Mouse (Mus musculus) skeletal muscle tissue, adult 2 months (tissue): ENCODE measurements at regions not wholly inside any gene's neighbourhood (a gene's known extent, or its start where the extent isn't known, plus 50 kb on each side); places are given as distances from the start of the nearest gene placed in this dataset.

Source experiments
- DNase-seq: peaks from one replicate; pipeline ENCODE4 v3.0.0-alpha.2; 2012; ENCODE audit warnings: low read depth, low spot score

DNA sequence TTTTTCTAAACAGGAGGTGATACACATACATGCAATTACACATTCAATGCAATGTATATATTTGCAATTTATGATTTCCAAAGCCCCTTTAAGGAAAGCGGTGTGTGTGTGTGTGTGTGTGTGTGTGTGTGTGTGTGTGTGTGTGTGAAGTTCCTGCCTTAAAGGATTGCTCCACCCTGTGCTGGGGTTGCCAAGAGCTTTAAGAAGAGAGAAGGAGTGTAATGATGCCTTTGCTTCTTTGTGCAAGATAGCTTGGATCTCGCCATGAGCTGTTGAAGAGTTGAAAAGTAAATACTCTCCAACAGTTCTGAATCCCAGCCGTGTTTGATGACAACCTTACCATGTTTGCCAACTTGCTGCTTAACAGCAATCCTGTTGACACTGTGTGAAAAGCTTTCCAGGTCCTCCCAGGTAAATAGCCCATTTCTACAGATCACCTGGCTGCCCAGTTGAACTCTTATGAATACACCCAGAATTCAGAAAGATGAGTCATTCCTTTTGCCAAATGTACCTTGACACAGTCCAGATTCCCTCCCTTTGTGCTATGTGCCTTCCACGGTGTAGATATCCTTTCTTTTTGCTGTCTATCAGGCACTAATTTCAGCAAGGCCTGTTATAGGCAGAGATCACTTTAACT lies 216.3 kb downstream of the Ikzf2 start:
- no peak for DNase-seq

DNA sequence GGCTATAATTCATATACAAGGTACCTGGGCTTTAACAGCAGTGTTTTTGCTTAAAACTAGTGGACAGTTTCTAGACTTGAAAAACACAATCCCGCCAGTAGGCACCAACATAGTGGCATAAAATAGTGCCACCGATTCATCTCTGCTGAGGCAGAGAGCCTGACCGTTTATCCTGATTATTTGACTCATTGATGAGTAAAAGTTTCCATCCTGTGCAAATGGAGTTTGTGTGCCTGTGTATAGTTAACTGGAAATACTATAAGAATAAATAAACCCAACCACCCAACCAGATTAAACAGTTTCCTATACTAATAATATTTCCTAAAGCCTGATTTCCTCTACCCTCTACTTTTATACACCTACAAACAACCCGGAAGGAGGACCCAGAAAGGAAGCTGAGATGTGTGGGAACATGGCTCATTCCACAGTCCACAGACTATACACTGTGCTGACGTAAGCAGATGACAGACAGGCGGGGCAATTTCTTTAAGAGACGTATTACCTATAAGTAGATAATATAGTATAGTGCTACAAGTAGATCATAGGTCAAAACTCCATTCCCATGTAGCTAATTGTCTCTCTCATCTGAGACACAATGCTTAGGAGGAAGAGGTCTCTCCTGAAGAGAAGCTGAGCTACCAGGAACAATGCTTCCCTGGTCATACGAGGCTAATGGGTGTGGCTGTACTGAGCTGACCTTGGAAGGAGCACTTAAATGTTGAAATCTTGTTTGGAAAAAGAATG lies 217.7 kb downstream of the Ikzf2 start:
- no peak for DNase-seq

DNA sequence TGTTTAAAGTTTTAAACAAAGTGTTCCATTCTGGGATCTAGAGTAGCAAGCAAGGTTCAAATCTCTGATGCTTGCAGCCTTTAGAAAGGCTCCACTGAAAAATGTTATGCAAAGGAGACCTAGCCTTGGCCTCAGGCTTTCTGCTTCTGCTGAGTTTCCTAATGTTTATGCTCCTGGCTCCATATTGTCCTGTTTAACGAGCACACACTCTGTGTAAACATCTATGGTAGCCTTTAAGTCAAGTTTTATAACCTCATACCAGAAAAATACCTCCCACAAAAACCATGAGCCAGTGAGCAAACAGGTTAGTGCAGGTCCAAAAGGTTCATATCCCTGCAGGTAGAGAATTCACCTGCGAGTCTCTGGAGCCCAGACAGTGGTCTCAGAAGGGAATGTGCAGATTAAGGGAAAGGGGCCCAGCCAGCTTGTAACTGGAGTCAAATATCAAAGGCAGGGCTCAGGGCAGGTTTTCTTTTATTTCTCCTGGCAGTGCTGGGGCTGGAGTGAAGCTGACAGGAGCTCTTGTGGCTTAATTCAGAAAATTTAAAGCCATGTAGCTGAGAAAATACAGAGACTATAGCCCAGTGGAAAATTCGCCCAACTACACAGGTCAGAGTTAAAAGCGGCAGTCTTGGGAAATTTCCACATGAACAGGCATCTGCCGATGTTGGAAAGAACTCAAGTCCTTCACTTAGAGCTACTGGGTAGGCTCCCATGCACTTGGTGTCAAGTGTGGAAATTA lies 220.3 kb downstream of the Ikzf2 start:
- DNase-seq, result no peak

DNA sequence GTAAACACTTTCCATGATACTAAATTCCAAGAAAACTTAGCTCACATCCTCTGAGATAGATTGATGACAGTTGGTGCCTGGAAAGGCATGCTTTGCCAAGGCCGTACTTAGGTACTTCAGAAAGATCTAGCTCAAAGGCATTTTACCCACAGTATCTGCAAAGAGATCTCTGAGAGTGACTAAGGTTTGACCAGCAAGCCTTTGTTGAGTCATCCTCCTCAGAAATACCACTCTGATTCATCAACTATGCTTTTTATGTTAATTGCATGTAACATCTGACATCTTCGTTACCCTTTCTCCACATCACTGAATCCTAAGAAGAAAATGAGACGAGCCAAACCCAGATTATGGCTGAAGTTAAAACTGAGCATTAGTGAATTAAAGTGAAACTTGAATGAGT lies 225.9 kb downstream of the Ikzf2 start:
- no peak for DNase-seq

DNA sequence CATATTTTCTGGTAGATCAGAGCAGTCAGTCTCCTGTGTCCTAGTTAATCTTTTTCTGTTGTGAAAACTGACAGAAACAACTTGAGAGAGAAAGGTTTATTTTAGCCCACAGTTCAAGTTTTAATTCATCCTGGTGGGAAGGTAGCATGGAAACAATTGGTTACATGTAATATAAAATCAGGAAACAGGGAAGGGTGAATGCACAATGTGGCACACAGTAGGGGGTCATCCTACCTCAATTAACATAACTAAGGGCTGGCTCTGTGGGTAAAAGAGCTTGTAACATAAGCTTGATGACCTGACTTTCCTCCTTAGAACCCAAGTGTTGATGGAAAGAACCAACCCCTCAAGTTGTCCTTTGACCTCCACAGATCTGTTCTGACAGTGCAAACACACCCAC lies 227.1 kb downstream of the Ikzf2 start:
- DNase-seq, result no peak

DNA sequence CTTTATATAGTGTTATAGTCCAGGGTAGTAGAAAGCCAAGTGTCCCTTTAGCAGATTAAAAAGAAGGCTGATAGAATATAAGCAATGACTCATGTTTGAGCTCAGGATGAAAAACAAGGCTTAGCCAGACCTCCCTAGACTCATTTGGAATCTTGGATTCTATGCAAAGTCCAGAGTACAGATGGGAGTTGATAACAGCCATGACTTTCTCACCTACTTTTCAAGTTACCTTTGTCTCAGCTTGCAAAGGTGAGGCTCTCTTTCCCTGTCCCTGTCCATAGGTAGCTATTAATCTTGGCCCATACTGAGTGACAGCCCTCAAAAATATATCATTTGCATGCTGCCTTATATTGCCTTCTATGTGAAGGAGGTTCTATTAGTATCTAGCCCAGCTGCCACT lies 229.6 kb downstream of the Ikzf2 start:
- no peak for DNase-seq

DNA sequence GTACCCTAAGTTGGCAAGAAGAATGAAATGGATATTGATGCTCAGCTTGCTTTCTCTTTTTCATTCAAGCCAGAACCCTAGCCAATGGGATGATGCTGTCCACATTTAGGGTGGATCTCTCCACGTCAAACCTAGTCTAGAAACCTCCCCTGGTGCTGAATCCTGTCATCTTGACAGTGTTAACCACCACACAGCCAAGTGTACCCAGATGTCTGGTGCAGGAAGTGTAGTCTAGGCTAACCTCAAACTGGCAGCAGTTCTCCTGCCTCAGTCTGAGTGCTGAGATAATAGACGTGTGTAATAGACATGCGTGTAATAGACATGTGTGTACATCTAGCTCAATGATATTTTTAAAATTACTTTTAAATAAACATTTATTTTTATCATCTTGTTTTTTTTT lies 233.1 kb downstream of the Ikzf2 start:
- DNase-seq, result no peak

DNA sequence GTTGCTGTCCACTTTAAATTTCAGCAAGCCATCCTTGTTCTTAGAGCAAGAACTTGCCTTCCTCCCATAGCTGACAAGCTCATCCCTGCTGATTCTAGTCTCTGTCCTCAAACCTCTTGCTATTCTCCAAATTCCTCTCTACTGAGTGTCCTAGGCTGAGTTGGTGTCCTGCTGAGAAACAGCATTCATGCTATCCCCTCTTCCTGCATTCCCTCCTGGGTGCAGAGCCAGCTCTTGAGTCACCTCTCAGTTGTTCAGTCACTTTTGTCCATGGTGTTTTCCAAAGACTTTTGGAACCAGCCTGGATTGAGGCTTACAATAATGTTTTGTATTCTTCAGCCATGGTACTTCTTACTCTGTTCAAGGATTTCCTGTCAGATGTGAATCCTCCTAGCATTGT lies 234.1 kb downstream of the Ikzf2 start:
- DNase-seq, result no peak

DNA sequence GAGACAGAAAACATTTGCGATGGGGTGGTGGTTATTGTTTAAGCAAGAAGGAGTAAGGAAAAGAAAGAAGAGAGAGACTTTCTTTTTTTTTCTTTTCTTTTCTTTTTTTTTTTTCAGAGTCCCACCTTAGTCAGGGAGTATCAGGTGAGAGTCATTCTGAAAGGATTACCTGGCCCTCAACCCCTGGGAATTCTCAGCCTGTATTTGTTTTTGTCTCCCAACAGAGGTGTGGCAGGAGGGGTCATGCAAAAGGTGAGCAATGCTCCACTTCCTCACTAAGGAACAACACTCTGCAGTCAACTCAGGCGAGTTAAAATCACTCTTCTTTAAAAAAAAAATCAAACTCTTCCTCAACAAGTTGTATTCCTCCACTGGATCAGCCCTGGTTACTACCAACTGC lies 236.6 kb downstream of the Ikzf2 start:
- DNase-seq, result no peak

DNA sequence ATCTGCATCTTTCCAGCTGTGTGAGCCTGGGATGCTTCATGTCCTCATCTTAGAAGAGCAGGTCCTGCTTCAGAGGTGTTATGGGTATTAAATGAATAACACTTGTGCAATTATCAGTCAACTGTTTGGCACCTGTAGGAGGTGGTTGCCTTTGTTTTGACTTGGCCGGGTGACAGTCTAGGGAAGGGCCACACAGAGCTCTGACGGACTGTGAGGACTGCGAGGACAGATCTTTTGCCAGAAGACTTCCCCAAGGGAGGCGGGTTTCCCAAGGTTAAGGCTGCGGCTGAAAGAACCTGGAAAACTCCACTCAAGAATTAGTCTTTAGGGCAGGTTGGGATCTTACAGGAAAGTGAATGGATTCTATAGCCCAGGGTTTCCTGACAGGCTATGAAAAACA lies 239.8 kb downstream of the Ikzf2 start:
- no peak for DNase-seq

DNA sequence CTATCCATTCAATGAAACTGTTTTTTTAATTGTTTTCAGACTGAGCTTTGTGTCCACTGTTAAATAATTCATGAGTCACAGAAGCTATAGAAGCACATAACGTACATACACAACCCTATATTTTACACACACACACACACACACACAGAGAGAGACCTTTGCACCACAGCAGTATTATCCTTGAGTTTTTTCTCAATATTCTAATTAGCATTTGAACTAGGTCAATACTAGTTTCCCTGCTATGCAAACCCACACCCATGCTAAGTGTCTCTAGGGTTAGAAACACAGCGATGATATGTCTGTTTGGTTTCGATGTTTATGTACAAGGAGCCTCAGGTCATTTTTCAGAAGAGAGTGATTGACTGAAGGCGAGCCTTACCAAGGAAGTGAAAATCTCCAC lies 242.3 kb downstream of the Ikzf2 start:
- DNase-seq, result no peak

DNA sequence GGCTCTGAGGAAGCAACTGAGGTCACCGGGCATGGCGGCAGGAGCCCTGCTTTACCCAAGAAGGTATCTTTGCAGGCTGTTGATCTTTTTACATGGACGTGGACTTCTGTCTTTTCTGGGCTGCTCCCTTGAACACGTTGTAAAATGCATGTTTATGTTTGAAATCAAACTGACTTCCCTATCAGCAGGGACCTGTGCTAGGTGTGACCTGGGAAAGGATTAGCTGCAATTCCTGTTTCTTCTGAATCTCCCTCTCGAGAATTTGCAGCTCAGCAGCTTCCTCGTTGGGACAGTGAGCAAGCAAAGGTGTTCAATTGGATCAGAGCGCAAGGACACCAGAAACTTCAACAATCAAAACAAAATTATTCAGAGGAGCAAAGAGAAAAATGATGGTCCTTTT lies 243.6 kb downstream of the Ikzf2 start:
- no peak for DNase-seq

DNA sequence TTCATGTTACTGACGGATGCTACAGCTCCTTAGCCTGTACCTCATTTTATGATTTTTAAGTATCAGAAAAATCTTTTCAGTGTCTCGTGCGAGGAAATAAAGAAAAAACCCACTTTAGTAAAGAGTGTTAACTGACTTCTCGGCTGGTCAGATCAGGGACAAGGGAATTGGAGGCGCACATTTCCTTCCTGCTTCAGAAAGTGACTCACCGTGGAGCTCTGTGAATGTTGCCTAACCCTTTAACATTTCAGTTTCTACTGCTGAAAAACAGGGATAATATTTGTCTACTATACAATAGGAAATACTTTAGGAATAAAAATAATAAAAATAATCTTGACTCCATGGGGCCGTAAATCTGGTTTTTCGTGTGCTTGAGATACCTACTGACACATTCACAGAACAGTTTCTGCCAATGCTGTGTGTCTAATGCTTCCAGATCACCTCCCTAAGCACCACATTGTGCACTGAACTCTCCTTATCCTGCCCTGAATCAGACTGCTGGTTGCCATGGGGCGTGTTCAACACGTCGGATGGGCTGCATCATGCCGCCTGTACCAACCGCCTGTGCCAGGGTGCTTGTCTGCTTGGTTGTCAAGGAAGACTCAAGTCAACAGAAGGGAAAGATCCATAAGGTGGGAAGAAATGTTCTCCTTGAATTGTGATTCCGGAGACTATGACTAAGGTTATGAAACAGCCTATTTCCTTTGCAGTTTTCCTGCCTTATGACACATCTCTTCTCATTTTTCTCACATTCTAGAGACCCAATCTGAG lies 246.3 kb downstream of the Ikzf2 start:
- no peak for DNase-seq

DNA sequence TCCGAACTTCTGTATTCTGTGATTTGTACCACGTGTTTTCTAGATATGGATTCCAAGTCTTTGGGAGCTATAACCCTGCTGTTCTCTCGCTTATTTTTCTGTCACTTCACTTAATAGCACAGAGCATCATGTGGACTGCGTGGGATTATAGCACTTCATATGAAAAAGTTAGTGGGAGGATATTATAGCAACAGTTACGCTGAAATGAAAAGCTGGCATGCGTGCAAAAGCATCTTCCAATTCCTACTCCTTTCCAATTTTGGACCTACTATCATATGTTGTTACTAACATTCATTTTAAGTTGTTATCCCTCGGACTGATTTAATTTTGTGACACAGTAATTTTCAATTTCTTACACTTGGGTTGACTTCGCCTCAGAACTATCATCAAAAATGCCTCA lies 250.0 kb downstream of the Ikzf2 start:
- no peak for DNase-seq

DNA sequence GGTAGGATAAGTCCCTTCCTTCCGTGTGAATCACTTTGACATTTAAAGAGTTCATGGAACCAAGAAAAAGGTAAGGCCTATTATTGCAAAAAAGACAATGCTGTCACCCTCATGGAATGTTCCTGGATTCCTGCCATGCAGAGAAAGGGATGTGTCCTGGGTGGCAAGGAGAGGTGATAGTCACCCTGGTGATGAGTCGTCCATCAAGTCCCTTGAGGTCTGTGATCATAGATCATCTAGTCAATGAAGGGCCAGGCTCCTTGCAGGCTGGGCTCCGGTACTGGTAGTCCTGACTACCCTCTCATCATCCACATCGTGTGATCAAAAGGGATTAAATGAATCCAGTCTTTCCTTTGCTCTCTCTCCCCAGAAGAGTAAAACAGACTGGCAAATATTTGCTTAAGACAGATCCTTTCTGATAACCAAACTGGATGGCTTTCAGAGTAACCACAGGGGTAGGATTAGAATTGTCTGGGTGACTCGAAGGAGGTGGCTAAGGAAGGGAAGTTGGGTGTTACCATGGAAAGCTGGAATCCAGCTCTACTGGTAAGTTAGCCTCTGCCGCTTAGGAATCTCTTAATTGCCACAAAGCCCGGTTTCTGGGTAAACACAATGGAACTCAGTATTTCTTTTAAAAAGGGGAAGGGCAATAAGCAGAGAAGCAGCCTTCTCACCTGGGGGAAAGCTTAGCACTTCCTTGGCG lies 253.2 kb downstream of the Ikzf2 start:
- DNase-seq, result no peak

DNA sequence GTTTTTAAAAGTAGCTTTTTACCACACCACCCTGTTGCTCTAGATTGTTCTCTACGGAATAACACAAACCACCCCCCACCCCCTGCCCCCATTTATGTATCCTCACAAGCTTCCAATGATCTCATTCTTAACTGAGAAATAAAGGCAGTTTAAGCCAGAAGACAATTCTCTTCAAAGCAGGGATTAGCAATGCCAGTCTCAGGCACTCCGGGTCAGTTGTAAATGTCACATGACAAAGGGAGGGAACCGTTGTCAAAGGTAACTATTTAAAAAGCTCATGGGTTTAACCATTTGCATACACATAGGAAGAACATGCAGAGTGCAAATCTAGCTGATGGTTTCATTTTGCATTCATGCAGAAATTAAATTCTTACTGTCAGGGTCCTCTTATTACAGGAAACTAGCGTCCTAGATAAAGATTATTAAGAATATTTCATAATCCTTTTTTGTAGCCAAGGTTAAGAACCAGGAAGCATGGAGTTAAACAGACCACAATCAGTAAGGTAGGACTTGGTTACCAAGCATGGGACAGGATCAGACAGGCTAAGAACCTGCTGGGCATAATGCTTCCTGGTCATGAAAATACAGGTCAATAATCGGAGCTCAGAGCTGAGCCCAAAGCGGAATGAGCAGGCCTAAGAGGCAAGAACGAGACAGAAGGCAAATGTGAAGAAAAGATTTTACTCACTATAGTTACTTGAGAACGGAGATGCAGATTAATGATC lies 256.2 kb downstream of the Ikzf2 start:
- DNase-seq, result no peak

DNA sequence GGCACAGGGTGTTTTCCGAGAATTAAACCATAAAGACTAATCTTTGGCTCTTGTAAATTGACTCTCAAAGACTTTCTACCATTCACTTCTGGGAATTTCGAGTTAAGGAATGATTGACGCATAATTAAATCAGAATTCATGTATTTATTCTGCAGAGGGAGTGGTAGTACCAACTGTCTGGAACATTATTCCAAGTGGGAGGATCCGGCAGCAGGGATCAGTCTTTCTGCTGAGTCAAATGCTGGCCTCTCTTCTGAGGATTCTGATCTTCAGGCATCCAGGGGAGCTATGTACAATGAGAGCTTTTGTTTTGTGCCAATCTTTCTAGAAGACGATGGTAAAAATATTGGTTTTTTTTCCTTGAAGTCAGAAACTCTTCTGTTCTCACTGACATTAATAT lies 257.4 kb downstream of the Ikzf2 start:
- no peak for DNase-seq

DNA sequence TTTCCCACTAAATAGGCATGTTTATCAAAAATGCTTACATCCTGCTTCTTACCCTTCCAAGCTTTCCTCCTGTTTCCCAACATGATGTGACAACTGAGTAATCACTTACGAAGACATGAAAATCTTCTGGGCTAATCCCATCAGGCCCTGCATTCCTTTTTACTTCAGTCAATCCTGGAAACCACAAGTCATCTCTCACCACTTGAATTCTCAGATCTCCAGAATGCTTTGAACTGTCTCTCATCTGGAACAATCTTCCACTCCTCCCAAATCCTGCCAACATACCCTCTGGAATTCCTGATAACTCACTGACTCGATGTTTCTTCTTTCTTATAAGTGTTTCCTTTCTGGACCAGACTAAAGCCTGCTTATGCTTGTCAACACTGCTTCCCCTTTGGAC lies 289.4 kb downstream of the Ikzf2 start:
- no peak for DNase-seq

DNA sequence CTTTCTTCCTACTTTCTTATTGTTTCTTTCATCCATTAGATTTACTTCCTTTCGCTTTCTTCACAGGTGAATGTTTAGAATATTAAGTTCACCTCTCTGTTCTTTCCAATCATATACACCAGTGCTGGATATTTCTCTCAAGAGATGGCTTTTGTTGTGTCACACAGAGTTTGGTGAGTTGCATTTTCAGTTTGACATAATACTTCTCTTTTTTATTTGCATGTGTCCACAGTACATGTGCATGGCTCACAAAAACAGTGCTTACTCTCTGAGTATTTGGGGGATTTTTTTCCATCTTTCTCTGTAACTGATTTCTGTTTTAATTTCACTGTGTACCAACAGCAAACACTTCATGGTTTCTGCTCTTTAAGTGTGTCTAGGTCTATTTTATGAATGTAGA lies 274.5 kb upstream of the Erbb4 start:
- no peak for DNase-seq

DNA sequence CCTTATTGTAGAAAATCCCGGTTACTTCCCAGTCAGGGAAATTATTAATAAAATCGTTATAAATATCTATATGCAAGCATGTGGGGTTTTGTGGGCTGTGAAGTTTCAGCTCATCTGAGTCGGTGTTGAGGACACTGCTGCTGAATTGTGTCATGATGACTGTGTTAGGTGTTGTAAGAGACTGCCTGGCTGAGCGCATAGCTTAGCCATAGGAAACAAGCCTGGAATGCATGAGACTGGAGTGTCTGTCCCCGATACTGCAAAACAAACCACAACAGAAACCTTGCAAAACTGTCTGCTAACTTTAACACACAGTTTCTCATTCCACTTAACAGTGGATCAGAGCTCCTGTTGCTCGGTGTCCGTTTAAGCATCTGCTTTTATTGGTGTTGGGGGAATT lies 271.9 kb upstream of the Erbb4 start:
- DNase-seq, result no peak
